Mouse (Mus musculus): ENCODE results near the gene Nck2. TPM values are rescaled to one million over a fixed set of nuclear protein-coding genes. Genes with fewer than 3 reads are reported as not detected.

Gene Nck2
- total RNA-seq, 1 experiment, result 20.3 TPM

GRCm38 (mm10) chr1:43486956-43487722, 42.8 kb downstream of the Nck2 start:
- Histone ChIP-seq H3K9ac (ENCODE audit: insufficient read depth, low read depth, low read length, poor library complexity, severe bottlenecking) (no peak overlapping the region), H3K27ac (ENCODE audit: insufficient read depth, low read depth, low read length, poor library complexity, severe bottlenecking) (no peak overlapping the region), H3K9me3 (ENCODE audit: control insufficient read depth, insufficient read depth, low read depth, low read length) (no peaks in the 10 kb centered on the region), H3K4me3 (ENCODE audit: insufficient read depth in 1 of 2, low read depth in 1 of 2, low read length in 2 of 2, poor library complexity in 1 of 2, severe bottlenecking in 1 of 2) (no peak overlapping the region), H3K4me1 (ENCODE audit: control insufficient read depth in 2 of 2, insufficient read depth in 2 of 2, low read length in 2 of 2, poor library complexity in 1 of 2) (peaks cover 0 to 5% of the 10 kb centered on the region in 2 experiments; a peak in 1 of 4 replicates), H3K36me3 (ENCODE audit: control insufficient read depth, insufficient read depth, low read length, poor library complexity, severe bottlenecking) (no peaks in the 10 kb centered on the region)
- DNase-seq (ENCODE audit: low read depth, low spot score), result no peak
- no peak for TF ChIP-seq CHD2 (IDR thresholded peaks at IDR 0.05; ENCODE audit: low read depth, low read length)
- no peak for TF ChIP-seq MAFK (IDR thresholded peaks at IDR 0.05; ENCODE audit: insufficient read depth, low read depth, low read length)
- no peak for TF ChIP-seq ZNF384 (IDR thresholded peaks at IDR 0.05; ENCODE audit: low read depth, low read length)
- no peak for TF ChIP-seq HCFC1 (IDR thresholded peaks at IDR 0.05; ENCODE audit: borderline replicate concordance, insufficient read depth, low read length)
- TF ChIP-seq ZC3H11A (IDR thresholded peaks at IDR 0.05; ENCODE audit: borderline replicate concordance, low read depth, low read length), result no peak
- in situ Hi-C loops (cut with MboI; ENCODE audit: low sequenced_read_pairs in 2 of 2, unreplicated experiment in 2 of 2), result no loop called here

GRCm38 (mm10) chr1:43489311-43489710, 44.9 kb downstream of the Nck2 start:
- no peak overlapping the region for H3K9ac ChIP-seq (ENCODE audit: insufficient read depth, low read depth, low read length, poor library complexity, severe bottlenecking)
- H3K9me3 ChIP-seq (ENCODE audit: control insufficient read depth, insufficient read depth, low read depth, low read length), result no peaks in the 10 kb centered on the region
- no peak overlapping the region for H3K27ac ChIP-seq (ENCODE audit: insufficient read depth, low read depth, low read length, poor library complexity, severe bottlenecking)
- H3K36me3 ChIP-seq (ENCODE audit: control insufficient read depth, insufficient read depth, low read length, poor library complexity, severe bottlenecking), result no peaks in the 10 kb centered on the region
- no peak overlapping the region for H3K4me3 ChIP-seq (ENCODE audit: insufficient read depth in 1 of 2, low read depth in 1 of 2, low read length in 2 of 2, poor library complexity in 1 of 2, severe bottlenecking in 1 of 2)
- TF ChIP-seq ZC3H11A (IDR thresholded peaks at IDR 0.05; ENCODE audit: borderline replicate concordance, low read depth, low read length), result no peak
- no peak for TF ChIP-seq HCFC1 (IDR thresholded peaks at IDR 0.05; ENCODE audit: borderline replicate concordance, insufficient read depth, low read length)
- no peak for TF ChIP-seq ZNF384 (IDR thresholded peaks at IDR 0.05; ENCODE audit: low read depth, low read length)
- no peak for TF ChIP-seq CHD2 (IDR thresholded peaks at IDR 0.05; ENCODE audit: low read depth, low read length)
- TF ChIP-seq MAFK (IDR thresholded peaks at IDR 0.05; ENCODE audit: insufficient read depth, low read depth, low read length), result no peak
- DNase-seq (ENCODE audit: low read depth, low spot score), result no peak
- in situ Hi-C loops (cut with MboI; ENCODE audit: low sequenced_read_pairs in 2 of 2, unreplicated experiment in 2 of 2), result no loop called here
- no peaks in the 10 kb centered on the region for H3K4me1 ChIP-seq (ENCODE audit: control insufficient read depth in 2 of 2, insufficient read depth in 2 of 2, low read length in 2 of 2, poor library complexity in 1 of 2)

- no peak overlapping the region for H3K4me3 ChIP-seq (ENCODE audit: insufficient read depth in 1 of 2, low read depth in 1 of 2, low read length in 2 of 2, poor library complexity in 1 of 2, severe bottlenecking in 1 of 2)
- DNase-seq (ENCODE audit: low read depth, low spot score), result no peak
- H3K9me3 ChIP-seq (ENCODE audit: control insufficient read depth, insufficient read depth, low read depth, low read length), result no peaks in the 10 kb centered on the region
- H3K36me3 ChIP-seq (ENCODE audit: control insufficient read depth, insufficient read depth, low read length, poor library complexity, severe bottlenecking), result no peaks in the 10 kb centered on the region
- no peaks in the 10 kb centered on the region for H3K4me1 ChIP-seq (ENCODE audit: control insufficient read depth in 2 of 2, insufficient read depth in 2 of 2, low read length in 2 of 2, poor library complexity in 1 of 2)
- H3K27ac ChIP-seq (ENCODE audit: insufficient read depth, low read depth, low read length, poor library complexity, severe bottlenecking), result no peak overlapping the region
- TF ChIP-seq MAFK (IDR thresholded peaks at IDR 0.05; ENCODE audit: insufficient read depth, low read depth, low read length) (no peak), CHD2 (IDR thresholded peaks at IDR 0.05; ENCODE audit: low read depth, low read length) (no peak), ZNF384 (IDR thresholded peaks at IDR 0.05; ENCODE audit: low read depth, low read length) (no peak), HCFC1 (IDR thresholded peaks at IDR 0.05; ENCODE audit: borderline replicate concordance, insufficient read depth, low read length) (no peak), ZC3H11A (IDR thresholded peaks at IDR 0.05; ENCODE audit: borderline replicate concordance, low read depth, low read length) (no peak)
- in situ Hi-C loops (cut with MboI; ENCODE audit: low sequenced_read_pairs in 2 of 2, unreplicated experiment in 2 of 2), result no loop called here
- no peak overlapping the region for H3K9ac ChIP-seq (ENCODE audit: insufficient read depth, low read depth, low read length, poor library complexity, severe bottlenecking)
Observed at GRCm38 (mm10) chr1:43491506-43492269, 47.3 kb downstream of the Nck2 start.

- Histone ChIP-seq H3K27ac (ENCODE audit: insufficient read depth, low read depth, low read length, poor library complexity, severe bottlenecking) (no peak overlapping the region), H3K36me3 (ENCODE audit: control insufficient read depth, insufficient read depth, low read length, poor library complexity, severe bottlenecking) (no peaks in the 10 kb centered on the region), H3K4me3 (ENCODE audit: insufficient read depth in 1 of 2, low read depth in 1 of 2, low read length in 2 of 2, poor library complexity in 1 of 2, severe bottlenecking in 1 of 2) (no peak overlapping the region), H3K9me3 (ENCODE audit: control insufficient read depth, insufficient read depth, low read depth, low read length) (no peaks in the 10 kb centered on the region), H3K9ac (ENCODE audit: insufficient read depth, low read depth, low read length, poor library complexity, severe bottlenecking) (no peak overlapping the region), H3K4me1 (ENCODE audit: control insufficient read depth in 2 of 2, insufficient read depth in 2 of 2, low read length in 2 of 2, poor library complexity in 1 of 2) (no peaks in the 10 kb centered on the region)
- in situ Hi-C loops (cut with MboI; ENCODE audit: low sequenced_read_pairs in 2 of 2, unreplicated experiment in 2 of 2), result no loop called here
- TF ChIP-seq MAFK (IDR thresholded peaks at IDR 0.05; ENCODE audit: insufficient read depth, low read depth, low read length) (no peak), HCFC1 (IDR thresholded peaks at IDR 0.05; ENCODE audit: borderline replicate concordance, insufficient read depth, low read length) (no peak), ZC3H11A (IDR thresholded peaks at IDR 0.05; ENCODE audit: borderline replicate concordance, low read depth, low read length) (no peak), CHD2 (IDR thresholded peaks at IDR 0.05; ENCODE audit: low read depth, low read length) (no peak), ZNF384 (IDR thresholded peaks at IDR 0.05; ENCODE audit: low read depth, low read length) (no peak)
- no peak for DNase-seq (ENCODE audit: low read depth, low spot score)
Observed at GRCm38 (mm10) chr1:43492803-43493437, 48.5 kb downstream of the Nck2 start.
